Mouse (Mus musculus): ENCODE results near the gene Pard3b. TPM values are rescaled to one million over a fixed set of nuclear protein-coding genes. Genes with fewer than 3 reads are reported as not detected.

Gene Pard3b
- total RNA-seq, 2 experiments from 2014 or later = 1.3 TPM; not detected in 1

GRCm38 (mm10) chr1:62648116-62648515 lies 1009.5 kb downstream of the Pard3b start:
- no peak for ATAC-seq (replicated peaks; ENCODE audit: low FRiP score, poor library complexity, severe bottlenecking)

- no peak for ATAC-seq (replicated peaks; ENCODE audit: low FRiP score, poor library complexity, severe bottlenecking)
These were observed 1010.0 kb downstream of the Pard3b start for GRCm38 (mm10) chr1:62648591-62648990.

- no peak for ATAC-seq (replicated peaks; ENCODE audit: low FRiP score, poor library complexity, severe bottlenecking)
These were observed 1011.9 kb downstream of the Pard3b start for GRCm38 (mm10) chr1:62650491-62650890.

- no peak for ATAC-seq (replicated peaks; ENCODE audit: low FRiP score, poor library complexity, severe bottlenecking)
These were observed 1015.8 kb downstream of the Pard3b start for GRCm38 (mm10) chr1:62654436-62654835.

GRCm38 (mm10) chr1:62664960-62665645 lies 1026.5 kb downstream of the Pard3b start:
- no peak for ATAC-seq (replicated peaks; ENCODE audit: low FRiP score, poor library complexity, severe bottlenecking)

- no peak for ATAC-seq (replicated peaks; ENCODE audit: low FRiP score, poor library complexity, severe bottlenecking)
These were observed 1027.4 kb downstream of the Pard3b start for GRCm38 (mm10) chr1:62665771-62666730.

GRCm38 (mm10) chr1:62666780-62667179 lies 1028.2 kb downstream of the Pard3b start:
- no peak for ATAC-seq (replicated peaks; ENCODE audit: low FRiP score, poor library complexity, severe bottlenecking)

GRCm38 (mm10) chr1:62678611-62679344 lies 1040.2 kb downstream of the Pard3b start:
- no peak for ATAC-seq (replicated peaks; ENCODE audit: low FRiP score, poor library complexity, severe bottlenecking)

GRCm38 (mm10) chr1:62679466-62679865 lies 1040.8 kb downstream of the Pard3b start:
- no peak for ATAC-seq (replicated peaks; ENCODE audit: low FRiP score, poor library complexity, severe bottlenecking)

GRCm38 (mm10) chr1:62682456-62683385 lies 1044.1 kb downstream of the Pard3b start:
- ATAC-seq (replicated peaks; ENCODE audit: low FRiP score, poor library complexity, severe bottlenecking) = no peak

GRCm38 (mm10) chr1:62683498-62683897 lies 1044.9 kb downstream of the Pard3b start:
- ATAC-seq (replicated peaks; ENCODE audit: low FRiP score, poor library complexity, severe bottlenecking) = no peak

GRCm38 (mm10) chr1:62687511-62687910 lies 1048.9 kb downstream of the Pard3b start:
- no peak for ATAC-seq (replicated peaks; ENCODE audit: low FRiP score, poor library complexity, severe bottlenecking)

- ATAC-seq (replicated peaks; ENCODE audit: low FRiP score, poor library complexity, severe bottlenecking) = no peak
These were observed 1052.6 kb downstream of the Pard3b start for GRCm38 (mm10) chr1:62691175-62691574.

Data from erythroid progenitor cell, adult 5-6 weeks (primary cell).